Mouse (Mus musculus): Measurements from ENCODE around the gene Msrb2. TPM values are rescaled to one million over a fixed set of nuclear protein-coding genes. Genes with fewer than 3 reads are reported as not detected.

Gene Msrb2
- total RNA-seq, 2 experiments from 2014 or later, result 14.7 to 16.3 TPM

DNA sequence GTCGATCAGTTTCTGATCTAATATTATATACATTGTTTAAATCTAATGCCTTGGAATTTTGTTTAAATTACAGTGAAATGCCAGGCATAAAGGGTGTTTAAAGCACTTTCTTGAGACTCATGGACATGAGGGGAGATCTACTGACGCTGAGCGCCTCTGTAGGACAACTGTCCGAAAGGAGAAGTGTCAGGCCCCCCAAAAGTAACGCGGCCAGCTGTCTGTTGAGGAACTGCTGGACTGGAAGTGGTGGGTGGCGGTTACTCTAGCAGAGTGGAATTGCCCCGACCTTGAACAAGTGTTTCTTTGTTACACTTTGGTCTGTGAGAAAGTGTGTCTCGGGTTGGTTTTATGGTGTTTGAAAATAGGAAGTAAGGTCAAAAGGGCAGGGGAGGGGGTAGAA, 73.1 kb downstream of the Msrb2 start:
- no peak for DNase-seq
- intact Hi-C loops (cut with DNase I), result no loop called here

Other genes starting within 250 kb of the Msrb2 start
- gene Armc3, start 172.1 kb upstream of the Msrb2 start, total RNA-seq (2021), result not detected
- not detected for gene Ptf1a, start 74.2 kb downstream of the Msrb2 start, total RNA-seq (2021)
- not detected for gene 4921504E06Rik, start 182.5 kb downstream of the Msrb2 start, total RNA-seq (2021)

Measured in gastrocnemius, postnatal 36 days (tissue).